Comparison of ENCODE assay signal across 19 mouse cellular contexts in genomic region chr6:141640639-141641038, GRCm38 (mm10). TPM values are rescaled to one million over a fixed set of nuclear protein-coding genes. Genes with fewer than 3 reads are reported as not detected.
DNase-seq lines count a peak whose midpoint lies in the region; ATAC-seq lines count a peak whose summit lies in the region.
"Had no signal": no experiment of that assay in that cellular context is flagged by ENCODE, and none has a peak within 500 bp of the region (broad histone marks: within the 10 kb centered on the region; RNA-seq: fewer than 3 reads in every experiment).

No protein-coding gene starts in this region.

- peak; percentile 2 for DNase-seq in embryonic facial prominence, embryonic 14.5 days (ENCODE audit: low spot score)
- no peak for DNase-seq in embryonic facial prominence, embryonic 10.5 days (ENCODE audit: low spot score)
- DNase-seq in lung, postnatal 10 days: peak; percentile 1
- no peak for DNase-seq in lung, postnatal 14 days
- peak; percentile 24 to 50 for DNase-seq in adrenal gland, postnatal 36 days
- peak; percentile 42 to 65 for DNase-seq in kidney, postnatal 36 days
- DNase-seq in layer of hippocampus, postnatal 14 days (ENCODE audit: low spot score in 2 of 2): no peak
- no peak for DNase-seq in adipocyte (ENCODE audit: low spot score)
- DNase-seq: B cell, adult 2 months; cerebellum, postnatal 25 days; forebrain, postnatal 0 days; gastrocnemius, postnatal 25 days; layer of hippocampus, adult 9-11 months; left cerebral cortex, postnatal 4 days; thymus, postnatal 25 days had no signal

- ATAC-seq in embryonic facial prominence, embryonic 14.5 days (ENCODE audit: low read depth): no peak
- ATAC-seq: forebrain, postnatal 0 days; hindbrain, embryonic 16.5 days had no signal

- H3K9me3 ChIP-seq in embryonic facial prominence, embryonic 14.5 days (ENCODE audit: control insufficient read depth, low read length): no peaks in the 10 kb centered on the region
- no peaks in the 10 kb centered on the region for H3K9me3 ChIP-seq in embryonic facial prominence, embryonic 10.5 days
- H3K9me3 ChIP-seq: heart, embryonic 15.5 days had no signal

- WGBS in embryonic facial prominence, embryonic 14.5 days: 39% methylated on average over 1 of the region's 1 CpGs
- WGBS in embryonic facial prominence, embryonic 10.5 days: 64% methylated on average over 1 of the region's 1 CpGs

- H3K36me3 ChIP-seq in embryonic facial prominence, embryonic 14.5 days (ENCODE audit: control insufficient read depth, insufficient read depth, low read length): no peaks in the 10 kb centered on the region
- no peaks in the 10 kb centered on the region for H3K36me3 ChIP-seq in embryonic facial prominence, embryonic 10.5 days (replicated peaks)
- H3K36me3 ChIP-seq: heart, embryonic 15.5 days had no signal

- no peaks in the 10 kb centered on the region for H3K4me1 ChIP-seq in embryonic facial prominence, embryonic 14.5 days (ENCODE audit: control insufficient read depth, insufficient read depth, low read length)
- no peaks in the 10 kb centered on the region for H3K4me1 ChIP-seq in embryonic facial prominence, embryonic 10.5 days
- H3K4me1 ChIP-seq: heart, embryonic 15.5 days; megakaryocyte, embryonic 14.5 days had no signal

- H3K4me3 ChIP-seq in embryonic facial prominence, embryonic 14.5 days (ENCODE audit: low read depth, low read length): no peak overlapping the region
- no peak overlapping the region for H3K4me3 ChIP-seq in embryonic facial prominence, embryonic 10.5 days
- H3K4me3 ChIP-seq: heart, embryonic 15.5 days; megakaryocyte, embryonic 14.5 days had no signal

- H3K4me2 ChIP-seq in embryonic facial prominence, embryonic 14.5 days (ENCODE audit: low read depth, low read length): no peak overlapping the region
- H3K4me2 ChIP-seq: heart, embryonic 15.5 days had no signal

- H3K27ac ChIP-seq in embryonic facial prominence, embryonic 14.5 days (replicated peaks; ENCODE audit: low read depth, low read length): no peak overlapping the region
- no peak overlapping the region for H3K27ac ChIP-seq in embryonic facial prominence, embryonic 10.5 days (replicated peaks)
- H3K27ac ChIP-seq: heart, embryonic 15.5 days had no signal

- H3K27me3 ChIP-seq in embryonic facial prominence, embryonic 14.5 days (replicated peaks; ENCODE audit: control insufficient read depth, insufficient read depth, low read length): no peaks in the 10 kb centered on the region
- H3K27me3 ChIP-seq in embryonic facial prominence, embryonic 10.5 days (replicated peaks; ENCODE audit: low read depth, poor library complexity, severe bottlenecking): no peaks in the 10 kb centered on the region
- H3K27me3 ChIP-seq: heart, embryonic 15.5 days; megakaryocyte, embryonic 14.5 days had no signal

- no peak overlapping the region for H3K9ac ChIP-seq in embryonic facial prominence, embryonic 14.5 days (ENCODE audit: low read depth, low read length)
- H3K9ac ChIP-seq: forebrain, postnatal 0 days; heart, embryonic 15.5 days had no signal

RNA-seq across cellular contexts. Expression of gene Slco1b2, which starts 11.3 kb away (rescaled TPM):
- polyA plus RNA-seq in embryonic facial prominence, embryonic 14.5 days (2014; fragmentation: Nextera tagmentation; extraction: Ambion mirVana): not detected in 2 replicates
- not detected in 2 replicates for polyA plus RNA-seq in embryonic facial prominence, embryonic 10.5 days (2016; fragmentation: Nextera tagmentation; extraction: Ambion mirVana)
- under 1 TPM; 0.46 to 0.60 TPM for total RNA-seq in adrenal gland, postnatal 36 days (2021)
- total RNA-seq in layer of hippocampus, postnatal 14 days (2021): under 1 TPM in 1 of 2 experiments, not detected in 1; 0.35 TPM
- total RNA-seq: gastrocnemius, postnatal 25 days; neutrophil, adult 5-6 weeks had no signal
- polyA plus RNA-seq: forebrain, postnatal 0 days; heart, embryonic 15.5 days; hindbrain, embryonic 16.5 days had no signal

Comparison
In these comparisons a context has a peak if more than half of its experiments do, and no peak if none do; other contexts are left out.
1. DNase-seq: peak in embryonic facial prominence, embryonic 14.5 days (single experiment), lung, postnatal 10 days (single experiment), adrenal gland, postnatal 36 days (2 of 2) and kidney, postnatal 36 days (2 of 2); none in embryonic facial prominence, embryonic 10.5 days (single experiment), lung, postnatal 14 days (single experiment), layer of hippocampus, postnatal 14 days (0 of 2) and adipocyte (single experiment).